Mouse (Mus musculus) thymus, postnatal 4 days (tissue): ENCODE measurements around the gene Hoxd10.

ENCODE experiments used
- DNase-seq: peaks from one replicate; pipeline ENCODE4 v3.0.0; 2021

Hoxd10 gene

DNA sequence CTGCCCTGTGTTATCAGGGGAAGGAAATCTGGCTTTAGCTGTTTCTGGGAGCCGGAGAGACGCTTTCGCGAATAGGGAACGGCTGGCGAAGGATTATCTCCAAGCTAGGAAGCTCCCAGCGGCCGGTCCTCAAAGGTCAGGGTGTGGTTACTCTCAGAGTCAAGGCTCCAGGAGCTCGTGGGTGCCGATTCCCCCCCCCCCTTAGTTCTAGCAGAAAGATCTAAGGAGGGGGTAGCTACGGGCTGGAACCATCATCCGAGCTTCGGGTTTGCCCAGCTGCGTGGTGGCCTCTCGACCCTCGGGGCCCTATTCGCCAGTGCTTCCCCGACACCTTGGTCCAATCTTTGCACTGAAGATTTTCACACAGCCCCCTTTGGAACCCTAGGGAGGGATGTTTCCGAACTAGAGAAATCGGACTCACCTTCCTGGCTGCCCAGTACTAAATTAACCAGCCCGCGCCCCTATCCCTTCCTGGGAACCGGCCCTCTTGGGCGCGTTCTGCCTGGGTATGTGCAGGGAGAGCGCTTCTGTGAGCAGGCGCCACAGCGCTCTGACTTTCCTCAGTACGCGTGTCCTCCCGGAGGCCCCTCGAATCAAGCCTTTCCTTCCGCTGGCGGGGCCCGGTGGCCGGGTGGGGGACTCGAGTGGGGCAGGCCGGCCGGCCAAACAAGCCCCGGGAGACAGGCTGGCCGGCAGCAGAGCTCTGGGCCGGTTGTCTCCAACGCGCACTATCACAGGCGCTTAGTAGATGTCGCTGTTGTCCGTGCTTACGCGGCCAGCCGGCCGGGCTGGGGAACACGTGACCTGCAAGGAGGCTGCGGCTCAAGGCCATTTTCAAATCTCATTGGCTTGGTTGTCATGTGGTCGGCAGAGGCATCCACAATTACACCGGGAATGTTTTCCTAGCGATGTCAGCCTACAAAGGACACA, at the start of gene Hoxd10:
Hoxd10 (plus strand) TSS at position 903 of the 930 bp plus-strand sequence.
- DNase-seq: peak; percentile 14

DNA sequence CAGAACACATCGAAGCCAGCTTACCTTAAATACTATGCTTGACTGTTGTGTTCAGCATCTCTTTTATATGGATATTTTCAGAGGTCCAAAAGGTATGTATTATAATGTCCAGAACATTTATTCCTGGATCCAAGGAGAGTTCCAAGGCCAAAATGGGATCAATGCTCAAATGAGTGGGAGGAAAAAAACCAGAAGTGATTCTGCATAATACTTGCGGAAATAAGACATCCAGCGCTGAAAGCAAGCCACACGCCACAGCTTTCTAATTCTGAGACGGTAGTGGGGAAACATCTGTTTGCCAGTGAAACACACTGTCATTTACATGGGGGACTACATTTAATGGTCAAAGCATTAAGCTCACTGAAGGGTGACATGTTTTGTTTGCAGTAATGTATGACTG, 49.3 kb upstream of the Hoxd10 start:
- no peak for DNase-seq

DNA sequence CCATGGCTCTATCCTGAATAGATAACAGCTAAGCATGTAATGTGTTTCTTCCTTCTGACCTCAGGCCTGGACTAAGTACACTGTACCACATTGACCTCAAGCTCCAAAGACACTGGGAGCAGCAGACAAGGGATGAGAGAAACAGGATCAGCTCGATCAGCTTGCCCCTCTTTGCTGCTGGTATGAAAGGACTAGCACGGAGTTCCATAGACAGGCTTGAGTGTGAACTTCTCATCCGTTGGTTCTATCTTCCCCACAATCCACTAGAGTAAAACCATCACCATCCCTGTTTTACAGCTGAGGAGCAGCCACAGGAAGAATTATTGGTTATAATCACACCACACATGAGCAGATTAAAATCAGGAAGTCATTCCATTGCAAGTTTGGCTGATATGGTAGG, 46.1 kb upstream of the Hoxd10 start:
- DNase-seq: no peak

DNA sequence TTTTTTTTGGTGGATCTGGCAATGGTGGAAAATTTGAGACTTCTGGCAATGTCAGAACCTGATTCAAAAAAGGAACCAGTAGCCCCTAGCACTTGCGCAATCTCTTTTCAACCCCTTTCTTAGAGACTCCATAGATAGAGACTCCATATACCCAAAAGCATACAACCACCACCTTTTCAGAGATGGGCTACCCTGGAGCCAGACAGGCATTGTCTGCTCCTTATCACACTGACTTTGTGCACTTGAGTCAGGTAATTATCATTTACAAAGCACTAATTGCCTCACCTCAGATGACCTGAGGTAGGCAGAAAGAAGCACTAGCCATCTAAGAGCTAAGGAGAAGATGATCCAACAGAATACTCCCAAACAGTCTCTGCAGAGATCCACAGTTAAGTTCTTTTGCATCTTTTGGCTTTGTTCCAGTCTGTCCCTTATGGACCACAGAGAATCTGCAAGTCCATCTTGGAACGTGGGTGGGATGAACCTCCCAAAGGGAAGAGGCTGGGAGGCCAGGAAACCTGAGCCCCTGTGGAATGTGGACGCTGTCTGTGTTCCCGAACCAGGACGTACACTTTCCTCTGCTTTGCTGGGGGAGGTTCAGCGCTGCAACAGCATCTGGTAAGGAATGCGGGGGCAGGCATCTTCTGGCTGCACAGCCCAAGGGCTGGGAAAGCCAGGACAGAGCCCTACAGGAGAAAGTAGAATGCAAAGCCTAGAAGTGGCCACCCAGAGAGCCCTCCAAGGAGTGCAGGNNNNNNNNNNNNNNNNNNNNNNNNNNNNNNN, 44.5 kb upstream of the Hoxd10 start:
- DNase-seq: no peak

DNA sequence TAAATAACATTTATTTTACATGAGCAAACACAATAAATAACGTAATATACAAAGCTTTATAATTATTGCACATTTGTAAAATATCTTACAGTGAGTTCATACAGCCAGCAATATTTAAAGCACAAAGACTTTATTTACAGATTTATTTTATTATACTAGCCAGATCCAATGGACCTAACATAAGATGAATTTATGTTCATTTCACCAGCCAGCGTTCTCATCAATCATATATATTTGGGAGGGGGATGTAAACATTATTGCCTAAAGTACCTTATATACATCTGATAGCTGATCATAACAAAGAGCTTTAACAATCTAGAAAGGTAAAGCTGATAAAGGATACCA, 38.8 kb upstream of the Hoxd10 start:
- no peak for DNase-seq

DNA sequence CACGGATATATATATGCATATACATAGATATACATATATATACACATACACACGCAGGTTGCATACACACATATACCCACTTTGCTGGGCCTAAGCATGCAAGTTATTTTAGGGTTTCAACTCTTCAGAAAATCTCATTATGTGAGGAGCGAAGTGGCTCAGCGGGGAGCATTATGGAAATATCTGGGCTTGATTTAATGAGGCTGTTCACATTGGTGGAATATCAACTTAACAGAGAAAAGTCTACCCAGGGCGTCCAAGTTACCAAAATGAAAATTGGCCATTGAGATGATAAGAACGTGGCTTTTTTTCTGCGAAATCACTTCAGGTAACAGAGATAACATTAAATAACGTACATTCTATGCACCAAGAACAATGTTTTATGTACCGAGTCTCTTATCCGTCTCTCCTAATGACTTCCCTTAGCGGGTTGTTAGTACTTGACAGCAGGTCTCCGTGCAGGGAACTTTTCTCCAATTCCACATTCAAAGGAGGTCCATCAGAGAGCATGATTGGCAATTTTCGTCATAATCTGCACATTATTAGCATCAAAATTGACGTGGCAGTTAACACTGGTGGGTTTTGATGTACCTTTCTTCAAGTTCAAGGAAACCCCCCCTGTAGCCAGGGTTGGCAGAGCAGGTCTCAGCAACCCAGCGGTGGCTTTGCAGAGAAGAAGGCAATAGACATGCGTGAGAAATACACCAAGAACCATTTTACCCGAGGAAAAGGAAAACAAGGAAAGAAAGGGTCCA, 37.8 kb upstream of the Hoxd10 start:
- DNase-seq: no peak

DNA sequence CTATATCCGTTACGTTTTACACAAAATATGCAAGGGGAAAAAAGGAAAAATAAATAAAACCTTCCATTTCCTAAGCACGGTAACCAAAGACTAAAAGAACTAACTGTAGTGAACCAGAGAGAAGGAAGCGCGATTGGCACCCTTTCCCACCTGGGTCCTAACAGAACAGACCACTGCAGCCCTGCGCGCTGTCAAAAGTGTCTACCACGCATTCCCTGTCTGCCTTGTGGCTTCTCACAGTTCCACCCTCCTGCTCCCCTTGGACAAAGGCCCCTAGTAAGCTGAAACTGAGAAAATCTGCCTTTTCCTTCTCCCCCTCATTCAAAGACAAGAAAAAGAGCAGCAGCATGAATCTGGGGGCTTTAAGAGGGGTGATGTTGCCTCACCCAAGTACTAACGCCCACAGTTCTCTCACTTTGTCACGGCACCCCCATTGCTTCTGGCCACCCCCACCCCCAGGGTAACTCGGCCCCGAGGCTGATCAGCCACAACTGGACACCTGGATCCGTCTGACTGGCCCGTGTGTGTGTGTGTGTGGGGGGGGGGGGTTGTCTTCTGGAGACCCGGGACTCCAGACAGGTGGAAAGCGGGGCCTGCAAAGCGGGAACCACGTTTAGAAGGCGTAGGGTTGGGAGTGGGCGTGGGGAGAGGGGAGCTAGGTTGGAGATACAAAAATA, 36.8 kb upstream of the Hoxd10 start:
- DNase-seq: no peak

DNA sequence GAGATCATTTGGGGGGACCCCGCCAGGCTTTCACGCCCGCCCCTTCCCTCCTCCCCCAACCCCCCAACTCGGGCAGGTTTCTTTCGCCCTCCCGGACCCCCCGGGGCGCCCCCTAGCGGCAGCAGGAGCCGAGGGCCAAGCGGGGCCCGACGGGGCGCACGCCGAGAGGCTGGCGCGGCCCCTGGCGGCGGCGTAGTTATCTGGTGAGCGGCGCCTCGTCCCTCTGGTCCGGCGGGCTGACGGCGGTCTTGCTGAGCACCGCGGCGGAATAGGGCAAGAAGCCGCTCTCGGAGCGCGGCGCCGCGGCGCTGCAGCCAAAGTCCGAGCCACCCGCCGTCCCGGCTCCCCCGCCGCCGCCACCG, 36.3 kb upstream of the Hoxd10 start:
- DNase-seq: peak; percentile 68

DNA sequence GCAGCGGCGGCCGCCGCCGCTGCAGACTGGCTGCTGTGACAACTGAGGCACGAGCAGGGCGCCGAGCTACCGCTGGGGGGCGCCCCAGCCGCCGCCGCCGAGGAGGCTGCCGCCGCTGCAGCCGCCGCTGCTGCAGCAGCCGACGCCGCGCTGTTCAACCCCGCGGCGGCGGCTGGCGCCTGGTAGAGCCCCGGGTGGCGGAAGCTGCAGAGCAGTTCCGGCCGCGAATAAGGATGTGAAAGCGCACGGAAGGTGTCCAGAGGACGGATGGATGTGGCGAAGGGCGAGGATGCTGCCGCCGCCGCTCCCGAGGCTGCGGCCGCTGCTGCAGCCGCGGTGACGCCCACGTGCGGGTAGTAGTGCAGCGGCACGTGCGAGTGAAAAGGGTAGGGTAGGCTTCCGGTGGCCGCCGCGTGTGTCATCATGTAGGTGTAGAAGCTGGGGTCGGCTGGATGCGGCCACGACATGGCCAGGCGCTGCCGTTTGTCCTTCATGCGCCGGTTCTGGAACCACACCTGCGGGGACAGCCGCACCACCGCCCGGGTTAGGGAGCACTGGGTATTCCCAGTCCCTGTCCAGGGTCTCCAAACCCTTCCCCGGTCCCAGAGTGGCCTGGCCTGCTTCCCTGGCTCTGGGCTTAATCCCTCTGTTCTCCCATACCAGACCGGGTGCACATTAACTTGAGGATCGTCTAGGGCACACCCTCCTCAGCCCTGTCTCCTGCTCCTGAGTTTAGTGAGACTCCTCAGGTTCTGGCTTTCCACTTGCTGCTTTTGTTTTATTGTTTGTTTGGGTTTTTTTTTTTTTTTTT, 35.7 kb upstream of the Hoxd10 start:
- peak; percentile 60 for DNase-seq

DNA sequence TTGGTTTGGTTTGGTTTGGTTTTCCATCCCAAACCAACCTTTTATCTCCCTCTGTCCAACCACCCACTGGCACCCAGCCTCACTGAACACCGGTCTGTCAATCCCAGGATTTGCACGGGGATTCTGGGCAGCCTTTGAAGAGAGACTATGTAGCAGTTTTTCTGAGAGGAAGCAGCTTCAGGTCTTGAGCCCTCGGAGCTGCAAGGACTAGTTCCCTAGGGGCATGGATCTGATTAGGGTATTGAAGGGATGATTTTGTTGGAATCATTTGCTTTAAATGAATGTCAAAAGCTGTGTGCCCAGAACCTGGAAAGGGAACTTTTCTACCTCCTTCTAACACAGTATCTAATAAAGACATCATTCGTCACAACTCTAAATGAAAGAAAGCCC, 35.1 kb upstream of the Hoxd10 start:
- no peak for DNase-seq

DNA sequence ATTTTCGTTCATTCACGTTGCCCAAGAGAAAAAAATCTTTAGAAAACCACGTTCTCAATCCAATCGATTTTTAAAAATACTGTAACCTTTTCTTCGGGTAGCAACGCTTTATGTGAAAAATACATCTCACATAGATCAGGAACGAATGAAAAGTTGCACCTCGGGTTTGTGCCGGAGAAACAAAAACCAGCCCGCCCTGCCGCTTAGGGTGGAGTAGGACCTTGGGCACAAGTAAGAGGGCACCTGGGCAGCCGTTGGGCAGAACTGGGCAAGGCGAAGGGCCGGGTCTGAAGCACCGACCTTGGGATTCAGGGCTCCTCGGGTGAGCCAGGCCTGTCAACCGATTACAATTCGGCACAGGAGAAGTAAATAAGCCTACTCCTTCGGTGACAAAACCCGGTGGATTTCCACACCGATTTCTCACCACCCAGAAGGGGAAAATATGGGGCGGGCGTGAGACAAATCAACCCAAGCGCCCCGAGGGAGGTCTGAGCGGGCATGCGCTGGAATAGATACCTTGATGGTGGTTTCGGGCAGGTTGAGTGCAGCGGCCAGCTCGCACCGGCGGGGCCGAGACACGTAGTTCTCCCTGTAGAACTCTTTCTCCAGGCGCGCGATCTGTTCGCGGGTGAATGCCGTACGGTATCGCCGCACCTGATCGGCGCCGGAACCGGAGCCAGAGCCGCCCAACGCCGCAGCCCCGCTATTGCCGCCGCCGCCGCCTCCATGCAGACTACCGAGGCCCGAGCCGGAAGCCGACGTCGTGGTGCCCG, 34.3 kb upstream of the Hoxd10 start:
- DNase-seq: peak; percentile 66

DNA sequence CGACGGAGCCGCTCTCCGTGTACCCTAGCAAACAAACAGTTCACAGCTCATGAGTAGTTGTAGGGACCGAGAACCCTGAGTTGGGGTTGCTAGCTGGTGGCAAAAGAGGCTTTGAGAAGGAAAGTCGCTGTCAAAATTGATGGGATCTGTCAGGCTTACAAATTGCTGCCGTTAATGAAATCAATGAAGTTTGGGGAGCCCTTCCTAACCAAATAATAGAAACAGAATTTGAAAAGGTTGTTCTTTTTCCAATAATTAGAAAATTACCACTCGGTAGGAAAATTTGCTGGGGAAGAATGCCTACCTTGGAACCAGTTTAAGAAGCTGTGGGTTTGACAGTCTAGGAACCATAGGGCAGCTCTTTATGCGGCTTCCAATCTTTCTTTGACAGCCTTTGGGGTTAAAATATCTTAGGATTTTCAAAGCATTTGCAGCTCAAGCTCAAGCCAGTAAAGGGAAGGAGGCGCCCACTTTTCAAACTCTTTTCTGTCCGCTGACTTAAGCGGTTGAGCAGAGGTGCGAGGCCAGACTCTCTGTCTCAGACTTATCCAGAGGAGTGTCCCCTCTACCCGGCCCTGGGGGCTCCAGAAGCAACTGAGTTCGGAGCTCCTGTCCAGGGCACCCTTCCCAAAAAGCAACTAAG, 33.6 kb upstream of the Hoxd10 start:
- DNase-seq: no peak

DNA sequence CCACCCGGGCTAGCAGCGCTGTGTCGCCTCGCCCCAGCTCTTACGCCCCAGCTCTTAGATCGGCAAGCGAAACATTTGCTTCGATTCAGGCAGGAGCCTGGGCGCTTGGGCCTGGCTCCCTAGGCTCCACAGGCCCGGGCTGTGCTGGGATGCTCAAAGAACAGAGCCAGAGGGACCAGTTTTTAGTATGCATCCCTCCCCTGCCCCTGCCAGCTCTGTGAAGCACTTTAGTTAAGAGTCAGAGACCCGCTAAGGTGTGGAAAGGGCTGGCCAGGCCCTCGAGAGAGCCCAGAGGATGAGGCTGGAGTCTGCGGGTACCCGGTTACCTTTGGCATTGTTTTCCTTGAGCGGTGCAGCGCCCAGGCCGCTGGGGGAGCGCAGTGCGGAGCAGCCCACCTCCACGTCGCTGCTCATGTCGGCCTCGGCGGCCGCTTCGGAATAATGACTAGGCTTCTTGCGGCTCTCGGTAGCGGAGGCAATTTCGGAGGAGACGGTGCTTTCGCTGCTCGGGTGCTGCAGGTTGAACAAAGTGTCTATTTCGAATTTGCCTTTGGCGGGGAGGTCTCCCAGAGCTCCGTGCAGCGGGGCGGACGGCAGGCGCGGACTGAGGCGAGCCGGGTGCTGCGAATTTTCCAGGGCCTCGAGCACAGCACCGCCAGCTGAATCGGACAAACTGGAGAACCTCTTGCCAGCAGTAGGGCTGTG, 32.9 kb upstream of the Hoxd10 start:
- no peak for DNase-seq

DNA sequence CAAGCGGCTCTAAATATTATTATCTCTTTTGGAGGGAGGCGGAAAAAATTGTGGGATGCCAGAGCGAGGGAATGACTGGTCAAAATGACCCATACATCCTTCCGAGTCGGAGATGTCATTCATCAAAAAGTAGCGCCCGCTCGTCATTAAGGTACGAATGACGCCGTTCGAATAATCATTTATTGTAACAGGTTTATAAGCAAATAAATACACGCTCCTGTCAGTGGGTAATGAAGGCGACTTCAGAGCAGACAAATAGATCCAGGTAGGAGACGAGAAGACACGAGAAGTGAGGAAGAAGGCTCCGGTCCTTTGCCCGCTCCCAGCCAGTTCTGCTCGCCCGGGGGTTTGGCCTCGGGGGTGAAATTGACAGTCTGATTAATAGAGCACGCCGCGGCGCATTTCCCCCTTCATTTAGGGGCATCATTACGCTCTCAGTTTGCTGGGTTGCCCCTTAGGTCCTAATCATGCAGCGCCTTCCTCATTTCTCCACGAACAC, 32.2 kb upstream of the Hoxd10 start, which contains the start of gene Evx2:
Evx2 (minus strand) TSS at position 51 of the 499 bp plus-strand sequence.
- DNase-seq: no peak

DNA sequence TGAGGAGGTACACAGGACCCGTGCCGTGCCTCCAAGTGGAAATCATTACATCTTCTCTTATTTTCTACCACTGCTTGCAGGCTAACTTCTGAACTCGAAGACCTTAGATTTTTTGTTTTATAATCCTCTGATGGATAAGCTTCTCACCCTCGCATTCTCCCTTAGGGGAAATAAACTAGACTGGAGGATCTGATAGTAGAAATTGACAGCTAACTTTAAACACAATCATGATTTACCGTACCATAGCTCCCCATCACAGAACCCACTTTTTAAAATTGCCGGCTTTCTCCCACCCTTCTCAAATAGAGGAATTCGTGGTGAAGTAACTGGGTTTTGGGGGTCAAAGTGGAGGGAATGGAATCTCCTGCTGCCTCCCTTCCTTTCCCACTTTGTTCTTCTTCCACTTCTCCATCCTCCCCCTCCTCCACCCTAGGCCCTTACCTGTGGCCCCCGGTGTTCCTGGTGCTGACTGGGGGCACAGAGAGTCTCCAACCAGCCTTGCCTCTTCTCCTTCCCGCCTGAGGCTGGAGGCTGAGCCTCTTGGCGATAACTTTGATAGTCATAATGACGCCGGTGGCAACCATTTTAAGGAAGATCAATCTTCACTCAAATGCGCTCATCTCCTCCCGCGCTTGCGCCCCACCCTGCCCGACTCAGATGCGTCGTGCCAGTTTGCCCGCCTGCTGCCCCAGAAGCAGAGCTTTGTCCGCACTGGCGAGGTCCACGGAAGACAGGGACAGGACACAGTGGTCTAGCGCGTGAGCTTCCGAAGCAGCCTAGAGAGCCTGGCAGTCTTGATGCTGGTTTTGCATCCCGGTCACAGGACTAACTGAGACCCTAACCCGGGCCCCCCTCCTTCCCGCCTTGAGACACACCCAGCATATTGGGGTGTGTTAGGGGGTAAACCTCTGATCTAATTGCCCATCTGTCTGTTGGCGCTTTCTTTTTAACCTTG, 31.0 kb upstream of the Hoxd10 start:
- DNase-seq: no peak

DNA sequence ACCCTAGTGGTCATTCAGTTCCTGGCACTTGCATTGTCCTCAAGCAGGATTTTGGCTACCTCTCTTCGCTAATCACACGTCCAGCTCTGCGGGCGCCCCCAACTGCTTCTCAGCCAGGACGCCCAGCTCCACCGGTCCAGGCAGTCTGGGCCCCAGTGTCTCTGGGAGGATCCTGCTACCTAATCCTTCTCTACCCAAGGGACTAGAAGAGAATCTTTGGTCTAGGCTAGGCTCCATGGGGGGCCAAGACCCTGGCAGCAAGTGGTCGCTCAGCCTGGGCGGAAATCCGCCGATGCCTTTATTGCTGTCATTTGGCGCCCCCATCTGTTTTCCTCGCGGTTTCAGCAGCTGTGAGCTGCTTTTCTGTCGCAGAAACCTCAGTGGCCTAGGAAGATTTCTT, 30.0 kb upstream of the Hoxd10 start:
- peak; percentile 62 for DNase-seq

DNA sequence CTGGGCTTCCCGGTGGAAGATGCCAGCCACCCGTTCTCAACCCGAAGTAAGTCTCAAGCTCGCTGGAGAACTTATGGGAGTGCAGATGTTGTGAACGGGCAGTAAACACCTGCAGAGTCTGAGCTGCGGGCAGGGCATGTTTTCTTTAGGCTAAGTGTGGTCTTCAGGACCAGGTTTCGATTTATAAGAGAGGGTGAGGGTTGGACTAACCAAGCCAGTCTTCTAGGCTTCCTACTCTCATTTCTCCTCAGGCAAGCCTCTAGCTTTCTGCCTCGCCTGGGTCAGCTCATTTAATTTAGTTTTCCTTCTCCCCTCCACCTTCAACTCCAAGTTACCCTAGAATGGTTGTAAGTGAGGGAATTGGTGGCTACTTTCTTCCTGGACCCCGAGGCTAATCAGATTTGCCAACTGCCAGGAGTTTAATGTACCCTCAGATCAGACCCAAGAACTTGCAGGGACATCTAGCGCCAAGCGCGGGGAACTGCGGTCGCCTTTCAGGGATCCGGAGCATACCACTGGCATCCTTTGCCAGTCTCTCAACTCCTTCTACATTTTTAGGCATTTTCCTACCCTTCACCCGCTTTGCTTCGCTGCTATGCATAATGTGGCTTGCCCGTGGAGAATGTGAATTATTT, 28.3 kb upstream of the Hoxd10 start:
- DNase-seq: peak; percentile 61

DNA sequence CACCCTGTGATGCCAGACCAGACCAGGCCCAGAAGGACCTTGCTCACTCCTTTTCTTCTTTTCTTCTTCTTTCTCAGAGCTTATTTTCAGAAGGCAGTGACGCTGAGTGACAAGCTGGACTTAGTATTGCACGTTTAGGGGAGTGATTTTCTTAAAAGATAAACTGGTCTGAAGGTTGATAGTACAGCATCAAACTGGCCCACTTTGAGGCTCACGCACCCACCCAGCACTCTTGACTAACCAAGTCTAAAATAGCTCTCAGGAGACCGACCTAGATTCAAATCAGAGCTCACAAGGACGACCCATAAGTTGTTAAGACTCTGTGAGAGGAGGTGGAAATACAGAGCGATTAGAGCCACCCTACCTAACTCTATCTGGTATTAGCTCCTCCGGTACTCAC, 25.3 kb upstream of the Hoxd10 start:
- DNase-seq: no peak
